In the genomic region with DNA sequence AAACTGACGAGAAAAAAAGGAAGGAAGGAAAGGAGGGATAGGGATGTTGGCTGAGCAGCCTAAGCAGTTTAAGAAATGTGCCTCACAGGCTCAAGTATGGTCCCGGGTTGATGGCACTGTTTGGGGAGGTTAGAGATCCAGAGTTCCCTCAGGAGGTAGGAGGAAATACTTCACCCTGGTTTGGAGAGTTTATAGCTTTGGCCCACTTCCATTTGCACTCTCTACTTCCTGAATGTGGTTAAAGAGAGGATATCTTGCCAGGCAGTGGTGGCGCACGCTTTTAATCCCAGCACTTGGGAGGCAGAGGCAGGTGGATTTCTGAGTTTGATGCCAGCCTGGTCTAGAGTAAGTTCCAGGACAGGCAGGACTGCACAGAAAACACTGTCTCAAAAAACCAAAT, we compare ENCODE assay signal across 1 mouse cellular context.
A peak's percentile ranks its signal among the peaks of the same experiment; 100 is the strongest.
TF ChIP-seq lines count a peak whose summit lies in the region.

No protein-coding gene starts in this region.

TF ChIP-seq in MEL, 35 proteins besides CTCF, POLR2A, EP300 and RAD21 (continued from another document):
- TF ChIP-seq MAFK (IDR thresholded peaks at IDR 0.05; ENCODE audit: borderline replicate concordance, low read depth, low read length) = no peak
- no peak for TF ChIP-seq MXI1 (IDR thresholded peaks at IDR 0.05; ENCODE audit: low read depth, low read length)
- TF ChIP-seq USF2 (IDR thresholded peaks at IDR 0.05; ENCODE audit: borderline replicate concordance in 1 of 2, insufficient read depth in 1 of 2, low read depth in 1 of 2, low read length in 2 of 2) = no peak
- TF ChIP-seq ZKSCAN1 (IDR thresholded peaks at IDR 0.05; ENCODE audit: low read depth, low read length) = no peak
- TF ChIP-seq CHD1 (IDR thresholded peaks at IDR 0.05; ENCODE audit: low read depth, low read length) = no peak
- TF ChIP-seq MYC (IDR thresholded peaks at IDR 0.05; ENCODE audit: low read depth, low read length) = no peak
- TF ChIP-seq POLR2AphosphoS5 (IDR thresholded peaks at IDR 0.05; ENCODE audit: borderline replicate concordance, low read depth, low read length) = no peak
- TF ChIP-seq ZC3H11A (IDR thresholded peaks at IDR 0.05; ENCODE audit: low read depth, low read length) = no peak
- no peak for TF ChIP-seq KAT2A (conservative IDR thresholded peaks at IDR 0.05; ENCODE audit: low read depth, low read length)
- no peak for TF ChIP-seq NELFE (IDR thresholded peaks at IDR 0.05; ENCODE audit: low read depth, low read length)
- TF ChIP-seq ETS1 (IDR thresholded peaks at IDR 0.05; ENCODE audit: low read depth, low read length) = peak; percentile 35
- TF ChIP-seq CHD2 (IDR thresholded peaks at IDR 0.05; ENCODE audit: low read length) = no peak
- no peak for TF ChIP-seq JUND (IDR thresholded peaks at IDR 0.05; ENCODE audit: low read depth, low read length)
- peak; percentile 28; the same call in 1 of the 2 replicates for TF ChIP-seq ELF1 (IDR thresholded peaks at IDR 0.05; ENCODE audit: low read depth, low read length)
- no peak for TF ChIP-seq SMC3 (IDR thresholded peaks at IDR 0.05; ENCODE audit: low read depth, low read length)
- no peak for TF ChIP-seq TBP (IDR thresholded peaks at IDR 0.05; ENCODE audit: low read depth, low read length)
- peak; percentile 56; the same call in 1 of the 2 replicates for TF ChIP-seq RCOR1 (IDR thresholded peaks at IDR 0.05; ENCODE audit: low read depth, low read length)
- TF ChIP-seq MAZ (IDR thresholded peaks at IDR 0.05; ENCODE audit: low read depth, low read length) = no peak
- no peak for TF ChIP-seq ZMIZ1 (IDR thresholded peaks at IDR 0.05; ENCODE audit: low read depth, low read length)
- TF ChIP-seq BHLHE40 (IDR thresholded peaks at IDR 0.05; ENCODE audit: borderline replicate concordance, low read depth, low read length) = no peak
- TF ChIP-seq USF1 (IDR thresholded peaks at IDR 0.05; ENCODE audit: low read depth, low read length) = no peak
- no peak for TF ChIP-seq GATA1 (IDR thresholded peaks at IDR 0.05; ENCODE audit: low read depth, low read length)
- TF ChIP-seq UBTF (IDR thresholded peaks at IDR 0.05; ENCODE audit: borderline replicate concordance, insufficient read depth, low read depth, low read length) = no peak
- TF ChIP-seq TCF12 (IDR thresholded peaks at IDR 0.05; ENCODE audit: low read depth, low read length) = 0 out of 2 replicates have a peak, but pooled peaks have one; percentile 28
- no peak for TF ChIP-seq MYB (IDR thresholded peaks at IDR 0.05; ENCODE audit: low read depth, low read length)
- TF ChIP-seq TAL1 (IDR thresholded peaks at IDR 0.05; ENCODE audit: low read length) = no peak
- TF ChIP-seq MEF2A (IDR thresholded peaks at IDR 0.05; ENCODE audit: extremely low read depth, insufficient replicate concordance, low read depth, low read length, poor library complexity, severe bottlenecking) = no peak
